Mouse (Mus musculus) urinary bladder, postnatal 4 days (tissue): ENCODE measurements at regions not wholly inside any gene's neighbourhood (a gene's known extent, or its start where the extent isn't known, plus 50 kb on each side); places are given as distances from the start of the nearest gene placed in this dataset.
A peak's percentile ranks its signal among the peaks of the same experiment; 100 is the strongest.

Source experiments
- DNase-seq, 2 experiments: peaks; one replicate each; pipeline ENCODE4 v3.0.0; 2021 to 2022; ENCODE audit warnings: low spot score in 2 of 2

DNA sequence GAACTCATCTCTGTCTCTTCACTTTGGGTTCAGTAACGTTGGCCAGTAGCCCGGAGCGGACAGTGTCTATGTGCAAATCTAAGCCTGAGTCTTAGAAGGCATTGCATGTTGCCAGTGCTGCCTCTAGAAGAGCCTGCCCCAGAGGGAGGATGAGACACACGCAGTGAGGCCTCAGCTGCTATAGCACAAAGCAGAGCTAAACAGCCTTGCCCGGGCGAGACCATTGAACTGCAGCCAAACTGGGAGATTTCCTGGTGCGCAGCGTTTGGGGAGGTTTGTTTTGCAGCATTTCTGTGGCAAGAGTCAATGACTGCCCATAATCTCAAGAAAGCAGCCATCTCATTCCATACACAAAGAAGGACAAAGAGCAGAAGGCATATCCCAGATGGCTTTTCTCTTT lies 164.0 kb downstream of the 3100002H09Rik start:
- DNase-seq, result no peak

DNA sequence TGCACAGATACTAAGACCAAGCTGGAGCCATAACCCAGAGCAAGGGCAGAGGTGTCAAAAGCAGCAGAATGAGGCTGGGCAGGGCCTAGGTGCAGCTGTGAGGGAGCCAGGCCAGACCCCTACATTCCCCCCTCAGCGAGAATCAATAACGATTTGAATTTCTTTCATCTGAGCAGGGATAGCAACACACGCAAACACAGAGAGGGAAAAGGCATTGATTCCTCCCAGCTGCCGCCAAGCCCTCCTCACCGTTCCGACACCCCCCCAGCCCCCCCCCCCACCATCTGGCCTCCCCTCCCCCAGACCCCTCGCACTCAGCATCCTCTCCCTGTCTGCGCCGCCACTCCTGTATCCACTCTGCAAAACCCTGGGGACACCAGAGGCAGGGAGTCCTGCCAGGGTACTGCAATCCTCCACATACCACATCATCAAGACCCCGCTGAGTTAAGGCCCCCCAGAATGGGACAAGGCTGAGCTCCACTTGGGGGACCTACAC lies 166.9 kb downstream of the 3100002H09Rik start:
- DNase-seq, result no peak

DNA sequence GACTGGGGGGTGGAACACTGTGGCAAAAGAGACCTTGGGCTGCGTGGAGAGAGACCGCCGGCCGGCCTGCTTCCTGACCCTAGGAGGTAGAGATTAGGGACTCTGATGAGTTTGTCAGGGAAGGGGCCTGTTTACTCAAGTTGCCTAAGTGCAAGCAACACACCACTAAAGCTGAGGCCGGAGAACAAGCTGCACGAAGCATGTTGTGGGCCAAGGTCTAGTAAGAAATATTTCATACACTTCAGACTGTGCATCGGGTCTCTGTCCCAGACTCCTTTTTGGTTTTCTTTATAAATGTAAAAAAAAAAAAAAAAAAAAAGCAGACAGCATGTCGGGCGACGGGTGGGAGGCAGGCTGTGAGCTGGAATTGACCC lies 167.5 kb downstream of the 3100002H09Rik start:
- DNase-seq, result no peak

DNA sequence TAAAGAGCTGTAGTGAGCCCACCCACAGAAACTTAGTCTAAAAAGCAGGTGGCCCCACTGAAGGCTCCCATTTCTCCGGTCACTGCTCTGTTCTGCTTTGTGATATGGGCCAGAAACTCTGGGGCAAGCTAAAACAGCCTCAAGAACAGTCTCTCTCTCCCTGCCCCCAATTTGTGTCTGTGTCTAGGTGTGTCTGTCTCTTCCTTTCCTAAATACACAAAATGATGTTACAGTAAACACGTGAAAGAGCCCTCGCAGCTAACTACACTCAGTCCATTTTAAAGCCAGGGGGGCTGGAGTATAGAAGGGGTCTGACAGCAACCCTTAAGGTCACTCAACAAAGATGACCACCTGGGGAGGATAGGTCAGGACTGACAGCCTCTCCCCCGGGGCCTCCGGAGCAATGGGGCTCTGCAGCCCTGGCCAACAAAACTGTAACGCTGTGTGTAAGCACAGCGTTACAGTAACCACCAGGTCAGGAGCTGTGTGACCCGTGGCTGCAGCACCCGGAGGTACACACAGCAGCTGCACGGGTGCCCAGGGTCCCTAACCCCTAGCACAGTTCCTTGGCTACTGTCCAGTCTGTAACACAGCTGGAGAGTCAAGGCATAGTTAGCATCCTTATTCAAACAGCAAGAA lies 168.0 kb downstream of the 3100002H09Rik start:
- no peak for DNase-seq

DNA sequence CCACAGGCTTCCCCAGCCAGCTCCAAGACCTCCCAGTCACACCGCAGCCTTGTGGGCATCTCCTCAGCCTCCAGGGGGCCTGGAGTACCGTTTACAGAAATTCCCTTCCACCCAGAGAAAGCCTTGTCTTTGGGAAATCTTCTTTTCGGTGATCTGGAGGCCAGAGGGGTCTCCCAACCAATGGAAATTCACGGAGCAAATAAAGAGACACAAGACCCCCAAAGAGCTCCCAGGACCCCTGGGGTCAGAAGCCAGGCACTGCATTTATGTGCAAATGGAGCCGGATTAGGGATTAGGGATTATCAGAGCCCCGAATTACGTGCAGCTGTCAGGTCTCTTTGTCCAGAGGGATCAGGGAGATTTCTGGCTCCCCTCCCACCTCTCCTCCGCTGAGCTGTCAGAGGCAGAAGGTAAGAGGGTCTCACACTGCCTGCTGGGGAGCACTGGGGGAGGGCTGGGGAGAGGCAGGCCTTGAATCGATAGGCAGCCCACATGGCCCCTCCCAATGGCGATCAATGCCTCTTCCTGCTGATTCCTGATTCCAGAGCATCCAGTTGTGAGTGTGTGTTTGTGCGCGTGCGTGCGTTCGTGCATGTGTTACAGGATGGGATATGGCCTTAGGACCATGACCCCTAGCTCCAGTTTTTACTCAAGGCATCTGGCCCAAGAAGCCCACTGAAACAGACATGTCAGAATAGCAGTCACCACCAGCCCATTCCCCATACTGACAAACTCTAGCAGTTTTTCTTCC lies 168.7 kb downstream of the 3100002H09Rik start:
- DNase-seq, result no peak

DNA sequence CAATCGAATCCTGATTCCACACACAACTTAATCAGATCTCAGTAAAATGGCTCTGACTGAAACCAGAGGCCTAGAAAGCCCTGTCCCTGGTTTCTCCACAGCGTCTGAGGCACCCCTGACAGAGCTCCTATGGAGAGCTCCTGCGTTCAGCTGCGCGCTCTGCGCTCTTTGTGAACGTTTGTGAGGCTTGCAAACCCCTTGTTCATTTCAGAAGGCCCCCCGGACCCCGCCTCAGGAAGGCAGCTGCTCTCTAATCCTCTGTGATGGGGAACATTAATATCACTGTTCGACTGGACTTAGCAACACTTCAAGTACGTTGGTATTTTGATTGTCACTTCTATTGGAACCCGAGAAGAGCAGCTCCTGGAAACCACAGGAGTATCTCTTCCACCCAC lies 175.6 kb downstream of the 3100002H09Rik start:
- DNase-seq, result no peak

DNA sequence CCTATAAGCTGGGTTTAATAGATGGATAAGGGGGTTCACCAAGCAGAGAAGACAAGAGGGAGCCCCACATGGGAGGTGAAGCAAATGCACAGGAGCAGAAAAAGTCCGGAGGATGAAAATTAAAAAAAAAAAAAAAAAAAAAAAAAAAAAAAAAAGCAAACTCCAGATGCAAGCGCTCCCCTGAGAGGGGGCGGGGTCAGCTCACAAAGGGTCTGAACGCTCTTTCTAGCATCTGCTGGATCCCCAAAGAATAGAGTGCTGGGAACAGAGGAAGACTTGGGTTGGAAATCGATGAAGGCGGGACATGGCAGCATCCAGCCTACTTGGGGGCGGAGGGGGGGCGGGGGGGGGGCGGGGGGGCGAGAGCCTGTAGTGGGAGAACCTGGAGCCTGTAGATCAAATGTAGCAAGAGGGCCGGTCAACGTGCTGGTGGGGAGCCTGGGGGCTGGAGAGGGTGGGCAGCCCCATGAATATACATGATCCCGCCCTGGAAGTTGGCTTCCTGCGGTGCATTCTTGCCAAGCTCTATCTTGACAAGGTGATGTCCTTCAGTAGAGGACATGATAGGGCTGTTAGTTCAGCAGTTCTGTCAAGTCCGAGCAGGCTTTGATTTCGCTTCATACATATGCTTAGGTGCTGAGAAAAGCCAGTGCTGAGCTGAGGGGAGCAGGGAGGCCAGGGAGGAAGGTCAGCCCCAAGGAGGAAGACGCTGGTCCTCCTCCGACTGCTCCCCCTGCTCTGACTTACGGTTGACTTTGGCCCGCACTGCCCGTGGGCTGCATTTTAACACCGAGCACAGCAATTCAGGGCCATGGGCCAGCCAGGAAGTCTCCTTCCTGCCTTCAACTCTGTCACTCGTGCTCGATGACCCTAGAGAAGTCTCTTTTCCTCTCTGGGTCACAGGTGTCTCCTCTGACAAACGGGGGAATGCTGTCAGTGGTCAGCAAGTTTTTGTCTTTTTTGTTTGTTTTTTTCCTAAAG lies 176.3 kb downstream of the 3100002H09Rik start:
- no peak for DNase-seq

DNA sequence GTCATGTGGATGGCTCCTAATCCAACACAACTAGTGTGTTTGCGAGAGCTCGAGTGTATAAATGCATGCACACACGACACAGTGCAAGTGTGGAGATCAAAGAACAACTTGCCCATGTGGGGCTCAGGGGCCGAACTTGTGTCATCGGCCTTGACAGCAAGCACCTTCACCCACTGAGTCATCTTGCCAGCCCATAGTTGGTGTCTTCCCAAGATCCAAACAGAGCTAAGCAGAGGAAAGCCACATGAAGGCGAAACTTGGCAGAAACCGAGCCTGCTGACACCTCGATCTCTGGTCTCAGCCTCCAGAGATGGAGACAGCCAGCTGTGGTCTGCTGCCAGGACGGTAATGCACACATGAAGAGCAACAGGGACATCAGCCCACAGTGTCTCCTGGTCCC lies 177.1 kb downstream of the 3100002H09Rik start:
- no peak for DNase-seq

DNA sequence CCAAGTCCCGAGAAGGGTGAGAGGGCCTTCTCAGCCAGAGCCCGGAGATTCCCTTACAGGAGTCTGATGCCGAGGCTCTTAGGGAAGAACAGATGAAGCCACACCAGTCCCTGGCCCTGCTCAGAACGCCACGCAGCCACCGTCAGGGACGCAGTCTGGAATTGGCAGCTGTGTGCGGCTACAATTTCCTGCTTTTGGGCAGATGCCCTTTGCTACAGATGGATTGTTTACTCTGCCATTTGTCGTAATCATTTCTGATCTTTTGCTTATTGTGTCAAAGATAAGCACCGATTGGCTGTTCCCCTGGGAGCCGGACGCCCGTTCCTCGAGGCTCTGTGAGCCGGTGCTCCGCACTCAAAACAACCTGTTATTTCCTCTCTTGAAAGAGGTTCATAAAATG lies 179.4 kb downstream of the 3100002H09Rik start:
- no peak for DNase-seq

DNA sequence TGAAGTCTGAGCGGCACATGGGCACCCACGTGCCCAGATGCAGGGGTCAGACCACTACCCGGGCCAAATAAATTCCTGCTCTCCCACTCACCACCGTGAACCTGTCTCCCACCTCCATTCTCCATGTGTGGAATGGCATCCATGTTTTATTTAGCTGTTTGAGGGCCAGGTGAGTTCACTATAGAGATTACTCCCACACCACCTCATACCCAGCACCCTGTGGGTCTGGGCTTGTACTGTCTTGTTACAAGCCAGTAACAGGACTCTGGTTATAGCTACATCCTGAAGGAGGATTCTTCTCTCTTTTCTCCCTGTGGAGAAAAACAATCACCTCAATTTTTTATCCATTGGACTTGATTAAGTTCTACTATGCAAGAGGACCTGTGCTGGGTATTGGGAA lies 181.8 kb downstream of the 3100002H09Rik start:
- DNase-seq, result no peak

DNA sequence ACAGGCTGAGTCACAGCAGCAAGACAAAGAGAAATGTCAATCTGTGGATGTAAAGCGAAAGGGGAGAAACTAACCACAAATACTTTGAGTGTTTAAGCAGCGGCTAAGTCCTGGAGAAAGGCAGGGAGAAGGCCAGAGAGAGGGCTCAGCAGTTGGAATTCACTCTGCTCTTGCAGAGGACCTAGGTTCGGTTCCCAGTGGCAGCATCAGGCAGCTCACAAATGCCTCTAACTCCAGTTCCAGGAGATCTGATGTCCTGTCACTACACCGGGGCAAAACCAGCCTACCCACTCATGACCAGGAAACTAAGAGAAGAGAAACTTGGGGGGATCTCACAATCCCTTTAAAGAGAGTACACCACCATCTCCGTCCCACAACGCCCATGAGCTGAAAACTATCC lies 188.2 kb downstream of the 3100002H09Rik start:
- no peak for DNase-seq

DNA sequence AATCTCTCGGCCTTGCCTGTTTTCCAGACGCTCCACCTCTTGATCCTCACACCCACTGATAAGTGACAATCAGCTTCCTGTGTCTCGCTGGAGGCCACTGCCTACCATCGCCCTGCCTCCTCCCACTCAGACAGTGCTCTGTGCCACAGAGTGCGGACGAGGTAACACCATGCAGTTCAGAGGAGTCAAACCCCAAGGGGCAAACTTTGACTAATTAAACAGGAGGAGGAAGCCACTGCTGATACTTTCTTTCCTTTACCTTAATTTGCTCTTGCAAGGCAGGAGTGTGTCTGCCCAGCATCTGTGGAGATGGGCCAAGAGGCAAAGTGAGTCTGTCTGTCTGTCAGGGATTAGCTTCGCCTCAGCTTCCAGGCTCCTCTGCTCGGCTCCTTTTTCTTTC lies 192.2 kb downstream of the 3100002H09Rik start:
- DNase-seq, result no peak

DNA sequence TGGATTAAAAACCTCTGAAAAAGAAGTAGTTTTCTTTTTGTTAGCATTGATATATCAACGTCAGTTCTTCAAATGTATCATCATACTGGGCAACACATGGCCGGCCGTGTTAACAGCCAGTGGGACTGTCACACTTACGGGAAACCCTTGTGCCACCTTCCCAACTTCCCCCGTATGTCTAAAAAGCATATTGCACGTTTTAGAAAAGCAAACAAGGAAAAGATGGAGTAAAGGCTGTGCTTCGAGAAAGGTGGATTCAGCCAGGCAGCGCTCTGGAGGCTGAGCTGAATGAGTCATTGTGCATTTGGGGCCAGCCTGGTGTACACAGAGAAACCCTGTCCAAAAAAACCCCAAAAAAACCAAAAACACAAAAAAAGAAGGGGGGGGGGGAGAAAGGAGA lies 193.4 kb downstream of the 3100002H09Rik start:
- no peak for DNase-seq

DNA sequence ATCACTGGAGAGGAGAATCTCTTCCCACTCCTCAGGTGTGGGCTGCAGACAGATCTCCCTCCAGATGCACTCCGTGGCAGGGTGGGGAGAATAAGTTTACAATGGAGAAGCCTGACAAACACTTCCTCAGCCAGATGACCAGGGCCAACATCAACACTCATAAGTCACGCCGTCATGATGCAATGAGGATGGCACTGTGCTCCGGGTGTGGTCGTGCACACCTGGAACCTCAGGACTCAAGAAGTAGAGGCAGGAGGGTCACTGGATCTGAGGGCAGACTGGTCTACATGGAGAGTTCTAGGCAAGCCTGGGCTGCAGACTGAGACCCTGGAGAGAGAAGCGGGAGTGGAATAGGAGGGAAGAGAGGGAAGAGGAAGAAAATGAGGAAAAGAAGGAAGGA lies 194.3 kb downstream of the 3100002H09Rik start:
- peak in 1 of 2 experiments; percentile 53 for DNase-seq

DNA sequence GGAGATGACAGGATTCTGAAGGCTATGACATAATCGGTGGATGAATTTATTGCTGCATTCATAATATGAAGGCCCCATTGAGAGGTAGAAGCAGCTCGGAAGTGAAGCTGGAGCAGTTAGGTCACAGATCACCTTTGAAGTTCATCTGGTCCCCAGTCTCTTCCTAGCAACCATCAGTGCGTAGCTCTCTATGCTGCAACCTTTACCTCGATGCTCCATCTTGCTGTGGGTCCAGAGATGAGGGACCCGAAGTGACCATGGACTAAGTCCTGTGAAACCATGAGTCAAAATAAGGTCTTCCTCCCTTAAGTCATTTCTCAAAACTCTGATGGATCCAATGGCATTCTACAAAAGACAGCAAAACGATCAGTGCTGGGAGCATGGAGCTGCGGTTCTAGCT lies 196.2 kb downstream of the 3100002H09Rik start:
- no peak for DNase-seq

DNA sequence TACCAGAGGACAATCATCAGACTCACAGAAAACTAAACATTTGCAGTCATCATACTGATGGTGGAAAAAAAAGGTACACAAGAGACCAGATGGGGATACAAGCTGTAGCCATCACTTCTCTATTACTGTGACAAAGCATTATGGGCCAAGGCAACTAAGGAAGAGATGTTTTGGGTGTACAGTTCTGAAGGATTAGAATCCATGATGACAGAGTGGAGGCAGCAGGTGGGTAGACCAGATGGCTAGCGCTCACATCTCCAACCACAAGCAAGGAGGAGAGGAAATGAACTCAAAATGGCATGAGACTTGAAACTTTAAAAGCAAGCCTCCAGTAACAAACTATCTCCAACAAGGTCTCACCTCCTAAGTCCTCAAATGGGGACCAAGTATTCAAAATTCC lies 201.3 kb downstream of the 3100002H09Rik start:
- no peak for DNase-seq

DNA sequence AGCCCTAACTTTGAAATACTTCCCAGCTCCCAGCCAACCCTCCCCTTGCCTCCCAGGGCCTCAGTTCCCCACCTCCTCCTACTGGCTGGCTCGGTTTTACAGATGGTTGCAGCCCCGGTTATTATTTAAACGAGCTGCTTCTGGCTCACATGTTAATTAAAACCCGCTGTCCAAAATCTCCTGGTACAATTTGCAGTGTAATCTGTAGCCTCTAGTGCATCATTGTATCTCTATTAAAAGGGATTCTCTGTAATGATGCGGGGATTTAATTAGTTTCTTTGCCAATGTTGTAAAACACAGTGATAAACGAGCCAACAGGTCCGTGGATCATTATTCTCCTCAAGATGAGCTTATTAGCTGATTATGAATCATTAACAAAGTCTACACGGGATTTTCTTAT lies 208.5 kb downstream of the 3100002H09Rik start:
- no peak for DNase-seq

DNA sequence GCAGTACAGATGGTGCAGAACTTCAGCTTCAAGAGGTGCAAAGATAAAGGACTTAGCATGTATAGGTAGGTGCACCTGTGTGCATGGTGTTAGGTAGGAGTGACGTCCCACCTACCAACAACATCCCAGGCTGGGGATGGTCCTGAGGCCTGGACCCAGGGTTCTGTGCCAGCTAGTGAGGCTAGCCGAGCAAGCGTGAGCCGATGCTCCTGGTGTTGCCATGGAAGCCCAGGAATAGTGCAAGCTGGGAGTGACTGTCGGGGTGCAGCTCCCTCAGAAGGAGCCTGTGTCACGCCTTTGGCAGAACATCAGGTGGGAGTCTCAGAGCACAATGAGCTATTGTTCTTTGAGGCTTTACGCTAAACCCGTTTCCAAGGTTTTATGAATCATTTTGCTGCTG lies 209.9 kb downstream of the 3100002H09Rik start:
- peak in 1 of 2 experiments; percentile 58 for DNase-seq

DNA sequence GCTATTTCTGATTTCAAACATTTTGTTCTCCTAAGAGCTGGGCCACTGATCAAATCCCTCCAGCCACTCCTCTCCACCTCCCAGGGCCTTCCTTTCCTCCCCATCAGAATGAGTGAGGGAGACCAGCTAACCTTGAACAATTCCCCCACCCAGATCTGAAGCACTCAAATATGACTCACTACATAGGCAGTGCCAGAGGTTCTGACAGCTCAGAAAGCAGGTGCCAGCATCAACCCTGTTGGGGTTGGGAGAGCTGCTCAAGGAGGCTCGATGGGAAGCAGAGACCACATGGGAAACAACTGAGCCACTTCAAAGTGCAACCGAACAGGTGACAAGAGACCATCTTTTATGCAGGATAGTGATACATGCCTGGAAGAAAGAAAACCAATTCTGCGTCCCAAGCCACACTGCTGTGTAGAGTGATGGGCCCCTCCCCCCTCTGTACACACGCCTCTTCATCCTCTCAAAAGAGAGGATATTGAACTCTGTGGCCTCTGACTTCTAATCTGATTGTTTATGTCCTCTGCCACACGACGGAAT lies 210.4 kb downstream of the 3100002H09Rik start:
- DNase-seq, result no peak

DNA sequence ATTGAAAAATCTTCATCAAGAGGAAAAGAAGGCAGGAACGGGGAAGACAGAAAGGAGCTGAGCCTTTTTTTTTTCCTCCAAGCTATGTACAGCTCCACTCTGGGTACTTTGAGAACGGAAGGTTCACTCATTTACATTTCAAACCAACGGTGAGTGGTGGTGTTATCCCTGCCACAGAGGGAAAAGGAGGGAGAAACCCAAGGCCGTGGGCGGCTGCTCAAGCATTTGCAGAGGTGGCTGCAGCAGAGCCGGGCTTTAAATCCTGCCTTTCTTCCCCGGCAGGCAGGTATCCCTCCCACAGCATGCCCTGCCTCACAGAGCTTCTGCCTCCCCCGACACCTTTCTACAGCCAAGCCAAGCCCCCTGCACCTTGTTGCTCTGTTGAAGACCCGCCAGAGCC lies 212.2 kb downstream of the 3100002H09Rik start:
- DNase-seq, result peak in 1 of 2 experiments; percentile 49

DNA sequence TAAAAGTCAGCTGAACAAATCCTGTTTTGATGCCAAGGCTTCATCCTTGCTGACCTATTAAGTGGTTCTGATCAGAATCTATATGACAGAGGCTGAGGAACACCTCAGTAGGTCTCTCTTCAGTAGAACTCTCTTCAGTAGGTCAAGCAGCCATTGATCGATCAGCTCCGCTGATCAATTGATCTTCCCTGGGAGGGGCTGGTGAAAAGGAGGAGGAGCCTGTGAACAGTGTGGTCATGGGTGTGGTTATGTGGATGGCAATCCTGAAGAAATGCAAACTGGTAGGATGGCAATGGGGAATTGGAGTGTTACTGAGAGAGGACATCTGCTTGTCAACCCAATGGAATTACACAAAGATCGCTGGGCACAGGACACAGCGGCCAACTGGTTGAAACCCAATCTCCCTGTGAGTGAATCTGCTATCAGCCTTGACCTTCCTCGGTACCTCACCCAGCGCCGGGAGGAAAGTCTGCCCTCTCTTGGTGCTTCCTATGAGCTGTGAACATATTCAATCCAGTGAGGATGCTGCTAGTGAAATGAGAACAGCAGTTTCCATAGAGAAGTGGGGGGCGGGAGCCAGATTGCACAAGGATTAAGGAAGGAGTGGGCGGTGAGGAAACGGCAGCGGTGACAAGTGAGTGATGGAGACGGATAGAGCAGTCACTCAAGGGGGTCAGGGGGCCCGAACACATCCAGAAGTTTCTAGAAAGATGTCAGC lies 213.9 kb downstream of the 3100002H09Rik start:
- DNase-seq, result no peak
